Mouse (Mus musculus) myocyte (in vitro differentiated cells): ENCODE results near the gene Olfr1395.

Experiments
- CEBPB ChIP-seq: IDR thresholded peaks from 2 replicates; pipeline ENCODE4 v1.6.1; 2011; ENCODE audit warnings: mild to moderate bottlenecking, moderate library complexity; ENCODE audit not compliant: poor library complexity, insufficient read depth, severe bottlenecking
- E2F4 ChIP-seq: IDR thresholded peaks from one replicate; pipeline ENCODE4 v1.6.1; 2011; ENCODE audit warnings: mild to moderate bottlenecking, control low read depth, moderate library complexity; ENCODE audit not compliant: insufficient read depth
- MAX ChIP-seq: IDR thresholded peaks from one replicate; pipeline ENCODE4 v1.6.1; 2011; ENCODE audit warnings: low read depth, mild to moderate bottlenecking, control low read depth
- MYOD1 ChIP-seq, 3 experiments: IDR thresholded peaks; one replicate each; pipeline ENCODE4 v1.6.1; 2011; ENCODE audit warnings: control low read depth in 2 of 3, low read depth in 2 of 3, mild to moderate bottlenecking in 2 of 3, moderate library complexity in 1 of 3; ENCODE audit not compliant: insufficient read length in 2 of 3, control insufficient read depth in 1 of 3
- MYOG ChIP-seq, 3 experiments: IDR thresholded peaks; one replicate each; pipeline ENCODE4 v1.6.1; 2011; ENCODE audit warnings: control low read depth in 2 of 3, low read depth in 2 of 3, mild to moderate bottlenecking in 2 of 3; ENCODE audit not compliant: insufficient read length in 2 of 3, control insufficient read depth in 1 of 3, insufficient read depth in 1 of 3
- POLR2A ChIP-seq: IDR thresholded peaks from one replicate; pipeline ENCODE4 v1.6.1; 2011; ENCODE audit warnings: low read depth, mild to moderate bottlenecking, control low read depth, moderate library complexity; ENCODE audit not compliant: insufficient read length
- POLR2AphosphoS2 ChIP-seq: IDR thresholded peaks from one replicate; pipeline ENCODE4 v1.6.1; 2011; ENCODE audit warnings: low read depth, control low read depth; ENCODE audit not compliant: insufficient read length
- REST ChIP-seq: IDR thresholded peaks from one replicate; pipeline ENCODE4 v1.6.1; 2011; ENCODE audit warnings: mild to moderate bottlenecking, control low read depth, moderate library complexity; ENCODE audit not compliant: insufficient read depth, insufficient read length
- SRF ChIP-seq: IDR thresholded peaks from one replicate; pipeline ENCODE4 v1.6.1; 2011; ENCODE audit warnings: low read depth; ENCODE audit not compliant: control insufficient read depth, insufficient read length
- TCF12 ChIP-seq: IDR thresholded peaks from one replicate; pipeline ENCODE4 v1.6.1; 2011; ENCODE audit warnings: mild to moderate bottlenecking, control low read depth; ENCODE audit not compliant: poor library complexity, insufficient read depth, severe bottlenecking
- TCF3 ChIP-seq: IDR thresholded peaks from one replicate; pipeline ENCODE4 v1.6.1; 2011; ENCODE audit warnings: low read depth, control low read depth; ENCODE audit not compliant: insufficient read length
- USF1 ChIP-seq: IDR thresholded peaks from one replicate; pipeline ENCODE4 v1.6.1; 2011; ENCODE audit warnings: low read depth, mild to moderate bottlenecking, control low read depth, moderate library complexity

DNA sequence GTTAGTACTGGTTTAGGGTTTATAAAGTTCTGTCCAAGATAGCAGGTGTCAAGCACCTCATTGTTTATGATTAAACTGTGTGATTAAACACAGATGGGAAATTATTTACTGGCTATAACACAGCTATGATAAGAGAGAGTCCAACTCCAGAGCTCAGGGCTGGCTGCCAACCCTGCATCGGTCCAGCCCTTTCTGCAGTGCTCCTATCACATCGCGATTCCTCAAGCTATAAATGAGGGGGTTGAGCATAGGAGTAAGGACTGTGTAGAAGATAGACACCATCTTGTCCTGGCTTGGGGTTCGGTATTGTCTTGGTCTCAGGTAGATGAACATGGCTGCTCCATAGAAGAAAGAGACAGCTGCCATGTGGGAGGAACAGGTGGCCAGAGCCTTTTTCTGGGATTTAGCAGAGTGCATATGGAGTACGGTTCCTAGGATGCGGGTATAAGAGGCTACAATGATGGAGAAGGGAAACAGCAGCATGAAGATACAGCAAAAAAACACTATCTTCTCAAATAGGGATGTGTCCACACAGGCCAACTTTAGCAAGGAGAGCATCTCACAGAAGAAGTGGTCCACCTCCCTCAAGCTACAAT is 29.4 kb upstream of the Olfr1395 start:
- TF ChIP-seq POLR2A (no peak), USF1 (no peak), SRF (no peak), MAX (no peak), REST (no peak), CEBPB (no peak), POLR2AphosphoS2 (no peak), TCF3 (no peak), E2F4 (no peak), TCF12 (no peak), MYOG (IDR thresholded peaks at IDR 0.05; ENCODE audit: control insufficient read depth in 1 of 3, insufficient read depth in 1 of 3, insufficient read length in 2 of 3, low read depth in 2 of 3) (no peak), MYOD1 (IDR thresholded peaks at IDR 0.05; ENCODE audit: control insufficient read depth in 1 of 3, insufficient read length in 2 of 3, low read depth in 2 of 3) (no peak)
